Mouse (Mus musculus) erythroblast, embryonic 14.5 days (primary cell): ENCODE data around the gene Pgls.

Source experiments
- GATA1 ChIP-seq: IDR thresholded peaks from 2 replicates; pipeline ENCODE4 v1.6.1; 2012; ENCODE audit warnings: low read length, inconsistent platforms, mixed read lengths
- TAL1 ChIP-seq: IDR thresholded peaks from 3 replicates; pipeline ENCODE4 v1.6.1; 2012; ENCODE audit warnings: low read length, inconsistent platforms, mixed read lengths

- TF ChIP-seq GATA1: no peak
- TF ChIP-seq TAL1: no peak
Measured at GRCm38 (mm10) chr8:71572847-71573633, 18.9 kb upstream of the Pgls start.
